Mouse (Mus musculus) heart, postnatal 0 days (tissue): ENCODE data around the gene Tspan33.

Source experiments
- CTCF ChIP-seq: IDR thresholded peaks from 2 replicates; pipeline ENCODE4 v1.5.1; 2016; ENCODE audit warnings: antibody characterized with exemption, control low read depth, low read depth
- EP300 ChIP-seq: IDR thresholded peaks from 2 replicates; pipeline ENCODE4 v1.6.1; 2016; ENCODE audit warnings: antibody characterized with exemption, low read depth

DNA sequence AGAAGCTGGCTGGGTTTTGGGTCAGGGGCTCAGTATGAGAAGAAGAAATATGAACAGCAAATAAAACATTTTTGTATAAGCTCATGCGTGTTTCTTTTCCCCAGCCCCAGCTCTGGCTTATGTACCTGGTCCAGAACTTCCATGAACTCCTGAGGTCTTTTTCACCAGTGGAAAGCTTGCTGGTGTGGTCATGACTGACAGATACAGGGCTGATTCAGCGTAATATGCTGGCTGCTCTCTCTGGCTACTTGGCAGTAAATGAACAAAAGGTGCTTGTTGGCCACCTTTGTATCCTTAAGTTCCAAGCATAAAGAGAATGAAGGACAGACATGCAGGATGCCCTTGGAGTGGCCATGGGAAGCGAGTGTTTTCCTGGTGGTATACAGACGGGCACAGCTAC is 67.3 kb downstream of the Tspan33 start:
- TF ChIP-seq CTCF, result no peak
- TF ChIP-seq EP300, result no peak
